Mouse (Mus musculus) adrenal gland, postnatal 4 days (tissue): ENCODE data around the gene Rcor3. TPM values are rescaled to one million over a fixed set of nuclear protein-coding genes. Genes with fewer than 3 reads are reported as not detected.

Experiments used
- DNase-seq, 2 experiments: peaks; one replicate each; pipeline ENCODE4 v3.0.0; 2021 to 2022; ENCODE audit warnings: low spot score in 2 of 2, mixed read lengths in 2 of 2
- long read RNA-seq, 2 experiments: library from polyadenylated mRNA; stranded (forward); transcript quantifications; one replicate each; pipeline ENCODE4 v2.0.0; 2021
- total RNA-seq, 2 experiments: library from RNA; stranded (reverse); gene quantifications; 2 replicates each; pipeline ENCODE4 v1.2.3; 2021

Gene Rcor3
- 10 to 100 TPM; 50.1 to 50.4 TPM for total RNA-seq
- long read RNA-seq, experiment 1, partial matches to known transcripts = 0 of 4 reads
- long read RNA-seq, experiment 1, other reads (novel, unspliced or antisense) = 3 of 4 reads
- long read RNA-seq, experiment 2, partial matches to known transcripts = 3 of 23 reads
- long read RNA-seq, experiment 2, other reads (novel, unspliced or antisense) = 7 of 23 reads

GRCm38 (mm10) chr1:192137926-192138910 is at the start of gene Rcor3:
TSS of gene Rcor3 (minus strand) at chr1:192138062.
- peak; percentile 68 to 72 for DNase-seq

- DNase-seq = no peak
Observed at GRCm38 (mm10) chr1:192181696-192182257, 43.9 kb upstream of the Rcor3 start.

GRCm38 (mm10) chr1:192179877-192180276 is 42.0 kb upstream of the Rcor3 start:
- DNase-seq = no peak

GRCm38 (mm10) chr1:192171477-192171876 is 33.6 kb upstream of the Rcor3 start:
- DNase-seq = no peak

GRCm38 (mm10) chr1:192151179-192151578 is 13.3 kb upstream of the Rcor3 start:
- DNase-seq = no peak

- DNase-seq = no peak
Observed at GRCm38 (mm10) chr1:192140313-192140712, 2.5 kb upstream of the Rcor3 start.

GRCm38 (mm10) chr1:192137291-192137925 is 454 bp downstream of the Rcor3 start:
- DNase-seq = peak; percentile 10 to 21

GRCm38 (mm10) chr1:192136561-192137290 is 1.1 kb downstream of the Rcor3 start:
- peak; percentile 46 to 66 for DNase-seq

GRCm38 (mm10) chr1:192130202-192130601 is 7.7 kb downstream of the Rcor3 start:
- DNase-seq = no peak

- DNase-seq = no peak
Observed at GRCm38 (mm10) chr1:192128343-192128742, 9.5 kb downstream of the Rcor3 start.

- no peak for DNase-seq
Observed at GRCm38 (mm10) chr1:192125761-192126160, 12.1 kb downstream of the Rcor3 start.

- DNase-seq = no peak
Observed at GRCm38 (mm10) chr1:192116262-192116661, 21.6 kb downstream of the Rcor3 start.

GRCm38 (mm10) chr1:192115378-192115777 is 22.5 kb downstream of the Rcor3 start:
- DNase-seq = no peak

GRCm38 (mm10) chr1:192109169-192109568 is 28.7 kb downstream of the Rcor3 start:
- DNase-seq = no peak

- no peak for DNase-seq
Observed at GRCm38 (mm10) chr1:192107352-192107751, 30.5 kb downstream of the Rcor3 start.

- DNase-seq = no peak
Observed at GRCm38 (mm10) chr1:192105902-192106389, 31.9 kb downstream of the Rcor3 start.

GRCm38 (mm10) chr1:192104021-192104420 is 33.8 kb downstream of the Rcor3 start:
- no peak for DNase-seq

- no peak for DNase-seq
Observed at GRCm38 (mm10) chr1:192103176-192103575, 34.7 kb downstream of the Rcor3 start.

- DNase-seq = no peak
Observed at GRCm38 (mm10) chr1:192101359-192101758, 36.5 kb downstream of the Rcor3 start.

- DNase-seq = no peak
Observed at GRCm38 (mm10) chr1:192100742-192101141, 37.1 kb downstream of the Rcor3 start.

- no peak for DNase-seq
Observed at GRCm38 (mm10) chr1:192095626-192096025, 42.2 kb downstream of the Rcor3 start.
